Mouse (Mus musculus) myocyte (in vitro differentiated cells): ENCODE results near the gene Gm49380. TPM values are rescaled to one million over a fixed set of nuclear protein-coding genes. Genes with fewer than 3 reads are reported as not detected.
"Not testable (repeated sequence)": the region's sequence is repeated elsewhere in the genome, so short reads cannot be mapped to it uniquely, and the experiment has no call there.

Experiments used
- H3K27me3 ChIP-seq: one replicate; pipeline ENCODE4 v1.6.1; 2011; ENCODE audit not compliant: control insufficient read depth, insufficient read depth, insufficient read length
- H3K36me3 ChIP-seq: one replicate; pipeline ENCODE4 v1.6.1; 2011; ENCODE audit not compliant: control insufficient read depth, insufficient read depth
- H3K4me2 ChIP-seq: one replicate; pipeline ENCODE4 v1.6.1; 2011; ENCODE audit warnings: low read depth, control low read depth
- H3K4me3 ChIP-seq: one replicate; pipeline ENCODE4 v1.5.1; 2011; ENCODE audit warnings: mild to moderate bottlenecking, control low read depth, moderate library complexity
- H3K79me2 ChIP-seq: one replicate; pipeline ENCODE4 v1.6.1; 2011; ENCODE audit not compliant: control insufficient read depth, insufficient read depth
- H3ac ChIP-seq: one replicate; pipeline ENCODE4 v1.6.1; 2011; ENCODE audit not compliant: control insufficient read depth, insufficient read length
- CEBPB ChIP-seq: IDR thresholded peaks from 2 replicates; pipeline ENCODE4 v1.6.1; 2011; ENCODE audit warnings: mild to moderate bottlenecking, moderate library complexity; ENCODE audit not compliant: poor library complexity, insufficient read depth, severe bottlenecking
- E2F4 ChIP-seq: IDR thresholded peaks from one replicate; pipeline ENCODE4 v1.6.1; 2011; ENCODE audit warnings: mild to moderate bottlenecking, control low read depth, moderate library complexity; ENCODE audit not compliant: insufficient read depth
- MAX ChIP-seq: IDR thresholded peaks from one replicate; pipeline ENCODE4 v1.6.1; 2011; ENCODE audit warnings: low read depth, mild to moderate bottlenecking, control low read depth
- MYOD1 ChIP-seq, 3 experiments: IDR thresholded peaks; one replicate each; pipeline ENCODE4 v1.6.1; 2011; ENCODE audit warnings: control low read depth in 2 of 3, low read depth in 2 of 3, mild to moderate bottlenecking in 2 of 3, moderate library complexity in 1 of 3; ENCODE audit not compliant: insufficient read length in 2 of 3, control insufficient read depth in 1 of 3
- MYOG ChIP-seq, 3 experiments: IDR thresholded peaks; one replicate each; pipeline ENCODE4 v1.6.1; 2011; ENCODE audit warnings: control low read depth in 2 of 3, low read depth in 2 of 3, mild to moderate bottlenecking in 2 of 3; ENCODE audit not compliant: insufficient read length in 2 of 3, control insufficient read depth in 1 of 3, insufficient read depth in 1 of 3
- POLR2A ChIP-seq: IDR thresholded peaks from one replicate; pipeline ENCODE4 v1.6.1; 2011; ENCODE audit warnings: low read depth, mild to moderate bottlenecking, control low read depth, moderate library complexity; ENCODE audit not compliant: insufficient read length
- POLR2AphosphoS2 ChIP-seq: IDR thresholded peaks from one replicate; pipeline ENCODE4 v1.6.1; 2011; ENCODE audit warnings: low read depth, control low read depth; ENCODE audit not compliant: insufficient read length
- REST ChIP-seq: IDR thresholded peaks from one replicate; pipeline ENCODE4 v1.6.1; 2011; ENCODE audit warnings: mild to moderate bottlenecking, control low read depth, moderate library complexity; ENCODE audit not compliant: insufficient read depth, insufficient read length
- SRF ChIP-seq: IDR thresholded peaks from one replicate; pipeline ENCODE4 v1.6.1; 2011; ENCODE audit warnings: low read depth; ENCODE audit not compliant: control insufficient read depth, insufficient read length
- TCF12 ChIP-seq: IDR thresholded peaks from one replicate; pipeline ENCODE4 v1.6.1; 2011; ENCODE audit warnings: mild to moderate bottlenecking, control low read depth; ENCODE audit not compliant: poor library complexity, insufficient read depth, severe bottlenecking
- TCF3 ChIP-seq: IDR thresholded peaks from one replicate; pipeline ENCODE4 v1.6.1; 2011; ENCODE audit warnings: low read depth, control low read depth; ENCODE audit not compliant: insufficient read length
- USF1 ChIP-seq: IDR thresholded peaks from one replicate; pipeline ENCODE4 v1.6.1; 2011; ENCODE audit warnings: low read depth, mild to moderate bottlenecking, control low read depth, moderate library complexity
- polyA plus RNA-seq: library from polyadenylated mRNA; unstranded; fragments of >200 nt; fragmentation: generic; extraction: Trizol; gene quantifications from one replicate; pipeline ENCODE4 v1.2.1, GENCODE M21; 2012; ENCODE audit warnings: missing spikeins

Gm49380 gene
- polyA plus RNA-seq, 1 experiment = 0.02 TPM

DNA sequence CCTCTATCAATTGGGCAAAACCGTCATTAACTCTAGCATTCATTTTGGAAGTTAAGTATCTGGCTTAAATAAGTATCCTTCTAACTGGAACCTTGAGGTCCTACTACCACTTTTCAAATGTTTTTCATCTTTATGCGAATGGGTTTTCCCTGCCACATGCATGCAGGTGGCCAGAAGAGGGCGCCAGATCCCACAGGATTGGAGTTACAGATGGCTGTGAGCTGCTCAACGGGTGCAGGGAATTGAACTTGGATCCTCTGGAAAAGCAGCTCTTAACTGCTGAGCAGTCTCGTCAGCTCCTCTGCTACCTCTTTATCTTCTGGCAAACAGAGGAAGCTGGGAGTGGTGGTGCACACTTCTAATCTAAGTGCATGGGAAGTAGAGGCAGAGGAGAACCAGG lies 5.7 kb upstream of the Gm49380 start:
- H3K4me3 ChIP-seq = no peak overlapping the region
- no peak for TF ChIP-seq MYOD1 (IDR thresholded peaks at IDR 0.05; ENCODE audit: control insufficient read depth in 1 of 3, insufficient read length in 2 of 3, low read depth in 2 of 3)
- TF ChIP-seq E2F4 = no peak
- TF ChIP-seq TCF12 = no peak
- TF ChIP-seq MYOG (IDR thresholded peaks at IDR 0.05; ENCODE audit: control insufficient read depth in 1 of 3, insufficient read depth in 1 of 3, insufficient read length in 2 of 3, low read depth in 2 of 3) = no peak
- no peak for TF ChIP-seq SRF
- TF ChIP-seq POLR2AphosphoS2 = no peak
- no peak for TF ChIP-seq MAX
- TF ChIP-seq CEBPB = no peak
- H3ac ChIP-seq = no peak overlapping the region
- H3K36me3 ChIP-seq = no peaks in the 10 kb centered on the region
- no peaks in the 10 kb centered on the region for H3K79me2 ChIP-seq
- H3K27me3 ChIP-seq = no peaks in the 10 kb centered on the region
- H3K4me2 ChIP-seq = no peak overlapping the region

DNA sequence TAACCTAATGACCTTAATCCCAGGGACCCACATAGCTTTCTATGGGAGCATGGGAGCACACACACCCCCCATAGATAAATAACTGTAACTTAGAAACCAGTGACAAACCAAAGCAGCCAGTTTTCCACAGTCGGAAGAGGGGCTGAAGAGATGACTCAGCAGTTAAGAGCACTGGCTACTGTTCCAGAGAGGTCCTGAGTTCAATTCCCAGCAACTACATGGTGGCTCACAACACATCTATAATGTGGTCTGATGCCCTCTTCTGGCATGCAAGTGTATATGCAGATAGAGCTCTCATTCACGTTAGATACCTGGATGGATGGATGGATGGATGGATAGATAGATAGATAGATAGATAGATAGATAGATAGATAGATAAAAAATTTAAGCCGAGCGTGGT lies 2.9 kb upstream of the Gm49380 start:
- Histone ChIP-seq H3ac (no peak overlapping the region), H3K79me2 (no peaks in the 10 kb centered on the region), H3K4me3 (no peak overlapping the region), H3K4me2 (no peak overlapping the region), H3K36me3 (no peaks in the 10 kb centered on the region), H3K27me3 (no peaks in the 10 kb centered on the region)
- TF ChIP-seq POLR2AphosphoS2 = no peak

- Histone ChIP-seq H3K4me2 (no peak overlapping the region), H3ac (no peak overlapping the region), H3K27me3 (no peaks in the 10 kb centered on the region), H3K4me3 (no peak overlapping the region), H3K79me2 (peaks cover 2% of the 10 kb centered on the region), H3K36me3 (no peaks in the 10 kb centered on the region)
- TF ChIP-seq TCF3 = no peak
- no peak for TF ChIP-seq MYOG (IDR thresholded peaks at IDR 0.05; ENCODE audit: control insufficient read depth in 1 of 3, insufficient read depth in 1 of 3, insufficient read length in 2 of 3, low read depth in 2 of 3)
- no peak for TF ChIP-seq CEBPB
- TF ChIP-seq MYOD1 (IDR thresholded peaks at IDR 0.05; ENCODE audit: control insufficient read depth in 1 of 3, insufficient read length in 2 of 3, low read depth in 2 of 3) = no peak
- no peak for TF ChIP-seq POLR2A
- no peak for TF ChIP-seq TCF12
- no peak for TF ChIP-seq MAX
- no peak for TF ChIP-seq E2F4
- no peak for TF ChIP-seq REST
- no peak for TF ChIP-seq SRF
- no peak for TF ChIP-seq POLR2AphosphoS2
- no peak for TF ChIP-seq USF1
These were observed 2.3 kb upstream of the Gm49380 start for GRCm38 (mm10) chr9:44115599-44115998.

DNA sequence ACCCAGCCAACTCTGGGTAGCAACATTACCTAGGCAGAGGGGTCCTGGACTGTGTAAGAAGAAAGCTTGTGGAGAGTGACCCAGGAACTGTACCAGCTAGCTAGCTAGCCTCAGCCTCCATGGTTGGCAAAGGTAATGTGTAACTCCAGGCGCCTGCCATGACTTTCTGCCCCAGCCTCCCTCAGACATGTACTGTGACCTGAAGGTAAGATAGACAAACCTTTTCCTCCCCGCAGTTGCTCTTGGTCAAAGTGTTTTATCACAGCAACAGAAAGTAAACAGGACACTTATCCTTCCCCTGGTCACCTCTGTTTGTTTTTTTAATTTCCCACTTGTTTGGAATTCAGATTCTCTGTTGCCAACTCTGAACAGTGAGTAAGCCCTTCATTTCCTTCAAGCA lies 1.2 kb upstream of the Gm49380 start:
- H3K4me2 ChIP-seq = no peak overlapping the region
- H3K27me3 ChIP-seq = no peaks in the 10 kb centered on the region
- H3K4me3 ChIP-seq = no peak overlapping the region
- H3K79me2 ChIP-seq = peaks cover 13% of the 10 kb centered on the region
- H3K36me3 ChIP-seq = no peaks in the 10 kb centered on the region
- H3ac ChIP-seq = no peak overlapping the region
- no peak for TF ChIP-seq TCF3
- no peak for TF ChIP-seq SRF
- no peak for TF ChIP-seq CEBPB
- no peak for TF ChIP-seq REST
- no peak for TF ChIP-seq MAX
- TF ChIP-seq USF1 = no peak
- TF ChIP-seq TCF12 = no peak
- no peak for TF ChIP-seq MYOD1 (IDR thresholded peaks at IDR 0.05; ENCODE audit: control insufficient read depth in 1 of 3, insufficient read length in 2 of 3, low read depth in 2 of 3)
- TF ChIP-seq E2F4 = no peak
- TF ChIP-seq POLR2AphosphoS2 = no peak
- TF ChIP-seq MYOG (IDR thresholded peaks at IDR 0.05; ENCODE audit: control insufficient read depth in 1 of 3, insufficient read depth in 1 of 3, insufficient read length in 2 of 3, low read depth in 2 of 3) = no peak
- no peak for TF ChIP-seq POLR2A

DNA sequence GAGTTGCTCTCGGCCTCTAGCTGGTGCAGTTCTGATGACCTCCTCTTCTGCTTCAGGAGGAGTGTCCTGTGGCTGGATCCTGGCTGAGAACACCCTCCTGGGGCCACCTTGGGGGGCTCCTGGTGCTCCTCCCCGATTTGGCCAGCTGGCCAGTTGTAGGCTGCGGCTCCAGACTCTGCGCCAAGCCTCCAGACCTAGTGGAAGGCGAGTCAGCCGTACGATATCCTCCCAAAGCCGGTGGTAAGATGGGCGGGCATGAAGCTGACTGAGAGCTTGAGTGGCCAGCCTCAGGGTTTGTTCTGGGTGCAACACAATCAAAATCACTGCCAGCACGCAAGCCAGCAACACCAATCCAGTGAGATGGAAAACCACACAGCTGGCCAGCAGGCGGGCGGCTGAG lies 1.4 kb downstream of the Gm49380 start:
- H3K36me3 ChIP-seq, H3K27me3 ChIP-seq, H3ac ChIP-seq: not testable (repeated sequence)
- Histone ChIP-seq H3K4me2 (peak overlapping the region; percentile 68), H3K79me2 (peaks cover 34% of the 10 kb centered on the region), H3K4me3 (peak overlapping the region; percentile 45)
